Mouse (Mus musculus) megakaryocyte-erythroid progenitor cell, adult 5 weeks (primary cell): ENCODE data around the gene Evi5l. TPM values are rescaled to one million over a fixed set of nuclear protein-coding genes. Genes with fewer than 3 reads are reported as not detected.

Source experiments
- polyA plus RNA-seq: library from polyadenylated mRNA; stranded (reverse); fragments of >175 nt; gene quantifications from 2 replicates; pipeline ENCODE4 v1.2.3, GENCODE M21; 2012

Evi5l gene
- 8.6 and 12.5 TPM in 2 replicates for polyA plus RNA-seq

DNA sequence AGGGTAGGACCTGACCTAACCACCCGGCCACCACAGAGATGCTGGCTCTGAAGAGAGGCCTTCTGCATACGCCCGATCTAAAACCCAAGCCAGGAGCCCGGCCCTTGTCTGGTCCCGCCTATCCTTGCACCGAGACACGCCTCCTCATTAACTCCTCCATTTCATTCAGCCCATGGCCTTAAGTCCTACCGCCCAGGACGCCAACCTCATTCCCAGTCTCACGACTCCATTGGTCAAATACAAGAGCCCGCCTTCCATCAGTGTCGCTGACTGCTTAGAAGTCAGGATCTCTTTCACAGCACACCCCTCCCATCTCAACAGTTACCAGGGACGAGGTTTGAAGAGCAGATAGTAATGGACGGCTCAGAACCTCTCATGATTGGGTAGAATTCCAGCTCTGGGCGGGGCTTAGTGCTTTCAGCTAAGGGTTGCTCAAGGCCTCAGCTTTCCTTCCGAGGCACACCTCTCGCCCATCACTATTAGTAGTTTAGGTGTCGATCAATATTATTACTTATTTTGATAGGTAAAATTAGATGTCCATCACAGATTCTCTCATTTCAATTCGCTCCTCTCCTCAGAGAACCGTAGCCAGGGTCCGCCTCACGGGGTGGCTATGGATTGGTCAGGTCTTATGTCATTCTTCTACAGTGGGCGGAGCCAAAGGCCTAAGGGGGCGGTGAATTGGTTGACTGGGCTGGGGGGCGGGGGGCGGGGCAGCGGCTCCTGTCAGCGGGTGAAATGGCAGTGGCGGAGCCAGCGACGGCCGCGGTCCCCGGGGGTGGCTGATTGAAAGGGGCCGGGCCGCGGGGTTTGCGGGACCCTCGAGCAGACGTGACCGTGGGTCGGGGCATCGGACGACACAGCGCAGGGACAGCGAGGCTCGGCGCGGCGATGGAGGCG, at the start of gene Evi5l:
Gene Evi5l (plus strand): TSS at position 716 of the 900 bp plus-strand sequence.

DNA sequence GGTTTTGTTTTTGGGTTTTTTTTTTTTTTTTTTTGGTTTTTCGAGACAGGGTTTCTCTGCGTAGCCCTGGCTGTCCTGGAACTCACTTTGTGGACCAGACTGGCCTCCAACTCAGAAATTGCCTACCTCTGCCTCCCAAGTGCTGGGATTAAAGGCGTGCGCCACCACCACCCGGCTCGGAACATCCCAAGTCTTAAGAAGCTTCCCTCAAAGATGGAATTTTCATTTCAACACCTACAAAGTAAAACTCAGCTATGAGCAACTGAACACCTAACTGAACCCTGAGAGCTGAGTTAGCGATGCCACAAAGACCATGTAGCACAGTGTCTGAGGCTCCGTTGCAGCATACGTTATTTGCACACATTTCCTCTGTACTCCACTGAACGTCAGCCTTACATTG, 32.6 kb upstream of the Evi5l start, which contains the start of gene Cd209g:
Gene Cd209g (plus strand): TSS at position 301 of the 400 bp plus-strand sequence.

GRCm38 (mm10) chr8:4216791-4217621, 50.6 kb downstream of the Evi5l start, which contains the start of gene Prr36:
Gene Prr36, minus strand, starts transcription at chr8:4217459.

GRCm38 (mm10) chr8:4226739-4227347, 60.5 kb downstream of the Evi5l start, which contains the start of gene Lrrc8e:
Gene Lrrc8e, plus strand, starts transcription at chr8:4226827.

GRCm38 (mm10) chr8:4238434-4239192, 72.2 kb downstream of the Evi5l start, which contains the start of the genes Map2k7 and Gm49320:
Gene Map2k7, plus strand, starts transcription at chr8:4238740.
Gene Gm49320, plus strand, starts transcription at chr8:4238865.

DNA sequence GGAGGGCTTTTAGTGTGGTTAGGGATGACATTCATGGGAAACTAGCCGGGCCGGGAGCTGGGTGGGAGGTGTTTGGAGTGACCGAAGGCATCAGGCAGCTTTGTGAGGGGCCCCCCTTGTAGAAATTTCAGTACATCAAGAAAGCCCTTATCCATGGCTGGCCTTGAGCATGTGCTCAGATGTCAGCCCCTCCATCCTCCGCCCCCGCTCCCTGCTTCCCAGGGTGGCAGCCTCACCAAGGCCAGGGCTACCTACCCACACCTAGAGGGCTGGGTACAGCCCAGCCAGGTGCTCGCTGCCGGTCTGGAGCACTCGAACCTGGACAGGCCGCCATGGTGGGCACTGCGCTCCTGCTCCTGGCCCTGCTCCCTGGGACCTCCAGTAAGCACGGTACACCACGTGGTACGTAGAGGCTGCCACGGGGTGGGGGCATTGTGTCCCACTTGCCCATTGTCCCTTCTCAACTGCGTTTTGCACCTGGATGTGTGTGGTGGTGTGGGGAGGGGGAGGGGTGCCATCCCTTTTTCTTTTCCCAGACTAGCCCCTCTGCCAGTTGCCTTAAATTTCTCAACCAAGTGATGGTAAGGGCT, 81.7 kb downstream of the Evi5l start, which contains the start of gene Tgfbr3l:
Gene Tgfbr3l (plus strand): TSS at position 264 of the 590 bp plus-strand sequence.

GRCm38 (mm10) chr8:4252934-4253841, 86.8 kb downstream of the Evi5l start, which contains the start of gene Snapc2:
Gene Snapc2, plus strand, starts transcription at chr8:4253080.

DNA sequence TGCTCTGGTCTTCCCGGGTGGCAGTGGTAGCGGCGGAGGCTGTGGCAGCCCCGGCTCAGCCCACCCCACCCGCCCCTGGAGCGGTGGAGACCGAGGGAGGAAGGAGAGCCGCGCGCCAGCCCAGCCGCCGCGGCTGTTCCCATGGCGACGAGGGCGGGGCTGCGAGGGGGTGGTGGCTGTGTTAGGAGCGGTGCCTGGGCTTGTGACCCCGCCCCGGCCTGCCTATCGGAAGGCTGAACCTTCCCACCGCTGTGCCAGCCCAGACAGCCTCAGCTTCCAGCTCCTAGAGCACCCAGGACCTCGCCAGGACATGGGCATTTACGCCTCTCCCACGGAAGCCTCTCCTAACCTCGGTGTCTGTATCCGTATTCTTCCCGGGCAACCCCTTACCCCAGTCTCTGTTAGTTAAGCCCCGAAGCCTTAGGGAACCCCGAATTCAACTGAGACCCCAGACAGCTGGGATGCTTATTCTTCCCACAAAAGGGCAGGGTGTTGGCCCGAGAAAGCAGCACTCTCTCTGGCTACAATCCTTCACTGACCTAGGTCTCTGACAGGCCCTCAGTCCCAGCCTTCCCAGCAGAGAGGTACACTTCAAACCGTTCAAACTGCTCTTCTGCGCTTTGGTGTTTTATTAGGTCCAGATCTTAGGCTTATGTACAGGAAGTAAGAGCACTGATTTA, 92.9 kb downstream of the Evi5l start, which contains the start of gene Ctxn1:
Gene Ctxn1 (minus strand): TSS at position 150 of the 680 bp plus-strand sequence.

Other genes with a start within 250 kb of the Evi5l start
- gene Cd209b, start 239.7 kb upstream of the Evi5l start, polyA plus RNA-seq, result not detected in 2 replicates
- gene Cd209c, start 211.8 kb upstream of the Evi5l start, polyA plus RNA-seq, result not detected in 2 replicates
- 0.09 and 0.16 TPM in 2 replicates for gene Cd209f, start 60.7 kb upstream of the Evi5l start, polyA plus RNA-seq
- gene Cd209g, start 32.5 kb upstream of the Evi5l start, polyA plus RNA-seq, result 0.02 and 0.13 TPM in 2 replicates
- 0.98 and 1.7 TPM in 2 replicates for gene Prr36, start 50.9 kb downstream of the Evi5l start, polyA plus RNA-seq
- gene Lrrc8e, start 60.3 kb downstream of the Evi5l start, polyA plus RNA-seq, result not detected in 2 replicates
- gene Map2k7, start 72.2 kb downstream of the Evi5l start, polyA plus RNA-seq, result 275 and 284 TPM in 2 replicates
- 0.21 TPM in 1 of 2 replicates, not detected in the other for gene Gm49320, start 72.3 kb downstream of the Evi5l start, polyA plus RNA-seq
- gene Tgfbr3l, start 81.6 kb downstream of the Evi5l start, polyA plus RNA-seq, result 39.7 and 58.4 TPM in 2 replicates
- gene Snapc2, start 86.5 kb downstream of the Evi5l start, polyA plus RNA-seq, result 104 and 115 TPM in 2 replicates
- gene Ctxn1, start 92.7 kb downstream of the Evi5l start, polyA plus RNA-seq, result 6.7 and 12.5 TPM in 2 replicates
- 57.0 and 66.0 TPM in 2 replicates for gene Timm44, start 109.3 kb downstream of the Evi5l start, polyA plus RNA-seq
- gene Ccl25, start 158.6 kb downstream of the Evi5l start, polyA plus RNA-seq, result 0.76 and 3.0 TPM in 2 replicates
- 49.2 and 53.4 TPM in 2 replicates for gene Elavl1, start 158.8 kb downstream of the Evi5l start, polyA plus RNA-seq